Mouse (Mus musculus) thymus, postnatal 4 days (tissue): ENCODE results near the gene Tulp4.
"Not testable (repeated sequence)": the region's sequence is repeated elsewhere in the genome, so short reads cannot be mapped to it uniquely, and the experiment has no call there.

Experiments
- DNase-seq: peaks from one replicate; pipeline ENCODE4 v3.0.0; 2021

Tulp4 gene

GRCm38 (mm10) chr17:6195390-6195789, 89.2 kb downstream of the Tulp4 start:
- DNase-seq = no peak

DNA sequence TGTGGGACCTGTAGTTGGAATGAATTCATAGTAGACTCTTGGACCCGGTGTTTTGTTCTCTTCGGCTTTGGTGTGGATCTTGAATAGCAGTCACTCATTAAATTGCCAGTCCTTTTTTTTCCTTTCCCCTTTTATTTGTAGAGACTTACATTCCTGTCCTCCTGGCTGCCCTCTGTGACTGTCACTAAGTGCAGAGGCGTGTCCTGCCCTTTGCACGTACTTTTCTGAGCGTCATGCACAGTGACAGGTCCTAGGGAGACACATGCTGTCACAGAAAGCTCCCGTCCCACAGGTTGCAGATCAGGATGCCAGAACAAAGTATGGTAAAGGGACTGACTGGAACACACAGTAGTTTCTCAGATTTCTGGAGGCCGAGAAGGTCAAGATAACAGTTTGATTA, 91.3 kb downstream of the Tulp4 start:
- no peak for DNase-seq

GRCm38 (mm10) chr17:6198670-6199069, 92.4 kb downstream of the Tulp4 start:
- no peak for DNase-seq

DNA sequence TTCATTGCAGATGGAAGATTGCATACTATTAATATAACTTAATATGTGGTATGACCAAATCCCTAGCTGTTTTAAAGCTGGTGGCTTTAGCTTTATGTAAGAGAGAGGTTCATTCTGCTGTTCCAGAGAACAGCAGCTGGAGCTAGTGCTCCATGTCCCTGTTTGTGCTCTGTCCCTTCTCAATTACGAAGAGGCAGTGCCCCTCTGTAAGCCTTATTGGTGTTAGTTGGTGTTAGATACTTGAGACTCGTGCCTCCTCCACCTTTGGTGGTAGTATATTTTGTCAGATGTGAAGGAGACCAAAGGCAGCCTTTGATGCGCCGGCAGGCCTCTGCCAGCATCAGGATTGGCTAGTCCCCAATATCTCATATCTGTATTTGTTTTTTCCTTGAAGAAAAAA, 92.9 kb downstream of the Tulp4 start:
- no peak for DNase-seq

DNA sequence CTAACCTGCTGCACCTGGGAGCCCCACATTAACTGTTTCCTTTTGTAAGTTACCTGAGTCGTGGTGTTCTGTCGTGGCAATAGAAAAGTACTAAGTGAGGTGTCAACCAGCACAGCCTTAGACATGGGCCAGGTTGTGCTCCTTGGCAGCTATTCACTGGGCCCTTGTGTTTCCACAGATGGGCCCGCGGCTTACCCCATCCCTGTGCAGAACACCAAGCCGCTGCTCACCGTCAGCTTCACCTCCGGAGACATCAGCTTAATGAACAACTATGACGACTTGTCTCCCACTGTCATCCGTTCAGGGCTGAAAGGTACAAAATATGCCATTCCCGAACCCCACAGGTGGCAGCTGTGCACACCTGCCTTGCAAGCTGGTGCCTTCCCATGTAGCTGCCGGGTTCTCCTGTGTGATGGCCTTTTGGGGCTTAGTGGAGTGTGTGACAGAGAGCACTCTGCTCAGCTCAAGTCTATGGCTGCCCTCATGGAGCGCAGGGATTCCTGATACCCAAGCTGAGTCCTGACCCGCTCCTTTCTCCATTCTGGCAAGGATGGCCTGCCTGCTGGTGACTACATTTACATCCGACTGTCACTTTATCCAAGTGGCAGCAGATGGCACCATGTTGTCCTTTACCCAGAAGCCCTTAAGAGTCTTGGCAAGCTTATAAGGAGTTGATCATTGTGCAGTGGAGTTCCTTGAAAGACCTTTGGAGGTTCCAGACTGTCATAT, 95.4 kb downstream of the Tulp4 start:
- DNase-seq = no peak

- DNase-seq = no peak
These were observed 96.3 kb downstream of the Tulp4 start for GRCm38 (mm10) chr17:6202389-6203110.

DNA sequence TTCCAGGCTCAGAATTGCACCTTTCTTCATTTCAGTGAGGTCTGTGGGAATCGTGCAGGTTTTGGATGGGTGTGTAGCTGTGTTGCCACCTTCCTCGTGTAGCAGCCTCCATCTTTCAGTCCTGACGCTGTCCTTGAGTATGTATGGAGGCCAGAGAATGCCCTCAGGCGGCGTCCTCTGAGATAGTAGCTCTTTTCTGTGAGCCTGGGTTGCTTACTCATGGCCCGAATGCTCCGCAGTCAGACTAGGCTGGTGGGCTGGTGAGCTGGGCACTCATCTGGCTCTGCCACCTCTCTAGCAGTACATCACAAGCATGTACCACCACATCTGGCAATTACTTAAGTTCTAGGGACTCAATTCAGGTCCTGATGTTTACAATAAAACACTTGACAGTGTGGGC, 96.9 kb downstream of the Tulp4 start:
- no peak for DNase-seq

DNA sequence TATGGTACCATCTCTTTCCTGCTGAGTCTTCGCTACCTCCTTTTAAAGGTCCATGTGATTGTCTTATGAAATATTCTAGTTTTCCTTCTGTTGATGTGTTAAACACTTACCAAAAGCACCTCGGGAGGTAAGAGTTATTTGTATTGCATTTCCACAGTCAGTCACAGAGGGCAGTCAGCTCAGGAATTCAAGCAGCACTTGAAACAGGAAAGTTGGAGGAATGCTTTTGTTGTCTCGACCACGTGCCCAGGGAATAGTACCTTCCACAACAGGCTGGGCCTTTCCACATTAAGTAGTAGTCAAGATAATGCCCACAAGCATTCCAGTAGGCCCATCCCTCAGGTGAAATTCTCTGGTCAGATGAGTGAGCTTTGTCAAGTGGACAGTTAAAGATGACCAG, 97.6 kb downstream of the Tulp4 start:
- no peak for DNase-seq

GRCm38 (mm10) chr17:6211721-6212120, 105.5 kb downstream of the Tulp4 start:
- no peak for DNase-seq

- DNase-seq = no peak
These were observed 109.4 kb downstream of the Tulp4 start for GRCm38 (mm10) chr17:6215640-6216039.

- DNase-seq = no peak
These were observed 110.3 kb downstream of the Tulp4 start for GRCm38 (mm10) chr17:6216514-6216913.

DNA sequence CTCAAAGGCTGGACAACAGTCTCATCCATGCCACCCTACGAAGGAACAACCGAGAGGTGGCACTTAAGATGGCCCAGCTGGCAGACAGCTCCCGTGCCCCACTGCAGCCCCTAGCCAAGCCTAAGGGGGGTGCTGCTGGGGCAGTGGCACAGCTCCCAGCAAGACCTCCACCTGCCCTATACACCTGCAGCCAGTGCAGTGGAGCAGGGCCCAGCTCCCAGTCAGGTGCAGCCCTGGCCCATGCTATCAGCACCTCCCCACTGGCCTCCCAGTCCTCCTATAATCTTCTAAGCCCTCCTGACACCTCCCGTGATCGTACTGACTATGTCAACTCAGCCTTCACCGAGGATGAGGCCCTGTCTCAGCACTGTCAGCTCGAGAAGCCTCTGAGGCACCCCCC, 126.4 kb downstream of the Tulp4 start:
- DNase-seq = not testable (repeated sequence)

GRCm38 (mm10) chr17:6251298-6251697, 145.1 kb downstream of the Tulp4 start:
- DNase-seq = not testable (repeated sequence)

DNA sequence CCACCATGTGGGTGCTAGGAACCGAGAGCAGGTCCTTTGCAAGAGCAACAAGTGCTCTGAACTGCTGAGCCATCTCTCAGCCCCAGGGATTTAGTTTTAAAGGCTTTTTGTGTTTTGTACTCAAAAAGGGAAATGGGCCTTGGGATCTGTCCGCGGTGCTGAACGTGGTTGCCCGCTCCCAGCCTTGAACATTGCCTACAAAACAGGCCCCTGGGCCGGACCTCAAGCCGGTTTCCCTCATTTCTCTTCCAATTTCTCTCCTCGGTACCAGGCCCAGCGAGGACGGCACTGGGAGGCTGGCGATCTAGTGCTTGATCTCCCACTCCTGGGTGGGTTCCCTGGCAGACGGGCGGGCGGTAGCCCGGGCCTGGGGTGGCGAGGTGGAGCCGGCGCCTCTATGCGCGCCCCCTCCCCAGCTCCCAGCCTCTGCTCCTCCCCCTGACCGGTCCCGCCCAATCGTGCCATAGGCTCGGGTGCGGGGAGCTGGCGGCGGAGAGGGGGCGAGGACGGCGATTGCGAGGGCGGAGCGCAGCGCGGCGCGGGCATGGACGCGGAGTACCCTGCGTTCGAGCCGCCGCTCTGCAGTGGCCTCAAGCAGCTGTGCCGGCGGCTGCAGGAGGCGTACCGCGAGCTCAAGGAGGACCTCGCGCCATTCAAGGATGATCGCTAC, 150.3 kb downstream of the Tulp4 start, which contains the start of gene Tmem181a:
Gene Tmem181a (plus strand): TSS at position 461 of the 670 bp plus-strand sequence.
- not testable (repeated sequence) for DNase-seq

GRCm38 (mm10) chr17:6257070-6257456, 150.8 kb downstream of the Tulp4 start:
- DNase-seq = peak; percentile 13

GRCm38 (mm10) chr17:6269876-6270831, 163.9 kb downstream of the Tulp4 start:
- peak; percentile 38 for DNase-seq

DNA sequence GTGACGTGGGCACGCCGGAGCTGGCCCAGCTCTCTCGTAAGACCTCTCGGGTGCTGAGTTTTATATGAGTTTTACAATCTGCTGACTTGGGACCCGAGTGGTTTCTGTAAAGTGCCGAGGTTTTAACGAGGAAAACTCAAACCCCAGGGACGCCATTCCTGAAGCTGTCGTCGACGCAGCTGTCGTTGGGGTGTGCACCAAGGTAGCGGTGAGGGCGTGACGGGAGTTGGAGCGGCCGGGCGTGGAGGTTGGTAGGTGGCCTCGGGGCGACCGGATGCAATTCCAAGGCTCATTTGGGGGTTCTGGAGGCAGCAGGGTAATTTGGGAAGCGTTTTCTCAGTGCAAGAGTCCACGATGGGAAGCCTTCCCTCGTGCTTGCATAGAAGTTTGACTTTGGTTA, 164.6 kb downstream of the Tulp4 start:
- peak; percentile 35 for DNase-seq

DNA sequence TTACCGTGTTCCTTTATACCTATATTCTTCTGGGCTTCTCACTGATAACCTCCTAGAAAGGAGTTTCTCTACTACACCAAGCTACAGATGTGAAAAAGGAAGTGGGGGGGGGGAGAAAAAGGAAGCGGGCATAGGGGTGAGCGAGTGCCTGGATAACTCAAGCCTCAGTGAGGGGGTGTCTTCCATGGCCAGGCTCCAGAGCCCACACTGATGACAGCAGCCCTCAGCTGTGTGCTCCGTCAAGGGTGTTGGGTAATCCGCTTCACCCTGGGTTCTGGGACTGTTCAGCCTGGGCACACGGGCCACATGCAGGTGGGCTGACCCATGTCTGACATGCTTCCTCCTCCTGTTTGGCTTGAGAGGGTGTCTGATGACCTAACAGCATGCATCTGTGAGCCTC, 165.7 kb downstream of the Tulp4 start:
- DNase-seq = not testable (repeated sequence)

- DNase-seq = not testable (repeated sequence)
These were observed 168.5 kb downstream of the Tulp4 start for GRCm38 (mm10) chr17:6274693-6275092.

DNA sequence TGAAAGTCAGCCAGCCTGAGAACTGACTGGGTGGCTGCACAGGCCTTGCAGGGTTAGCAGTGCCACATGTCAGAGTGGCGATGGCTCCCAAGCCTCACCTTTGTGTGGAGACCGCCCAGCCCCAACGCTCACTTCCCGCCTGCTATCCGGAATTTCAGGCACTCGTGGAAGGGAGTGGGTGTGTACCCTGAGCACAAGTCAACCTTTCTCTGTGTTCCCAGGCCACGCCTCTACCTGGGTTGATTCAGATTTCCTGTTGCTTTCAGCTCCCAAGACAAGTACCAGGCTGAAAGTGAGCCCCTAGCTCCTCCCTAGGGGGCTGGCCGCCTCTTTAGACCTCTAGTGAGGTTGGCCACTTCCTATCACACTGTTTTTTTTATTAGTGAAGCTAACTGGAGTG, 173.0 kb downstream of the Tulp4 start:
- not testable (repeated sequence) for DNase-seq

- DNase-seq = not testable (repeated sequence)
These were observed 173.5 kb downstream of the Tulp4 start for GRCm38 (mm10) chr17:6279772-6280171.

GRCm38 (mm10) chr17:6280513-6280912, 174.3 kb downstream of the Tulp4 start:
- peak; percentile 11 for DNase-seq

- not testable (repeated sequence) for DNase-seq
These were observed 176.9 kb downstream of the Tulp4 start for GRCm38 (mm10) chr17:6283137-6283536.
